Mouse (Mus musculus): ENCODE results near the gene Lpcat3.
A peak's percentile ranks its signal among the peaks of the same experiment; 100 is the strongest.

Gene Lpcat3

GRCm38 (mm10) chr6:124740211-124740887 is 77.5 kb downstream of the Lpcat3 start:
- DNase-seq, result peak; percentile 97

GRCm38 (mm10) chr6:124740888-124741761 is 78.3 kb downstream of the Lpcat3 start, which contains the start of gene Grcc10:
TSS of gene Grcc10 (minus strand) at chr6:124741374.
- DNase-seq, result peak; percentile 99

GRCm38 (mm10) chr6:124741842-124742241 is 79.0 kb downstream of the Lpcat3 start:
- no peak for DNase-seq

GRCm38 (mm10) chr6:124742839-124743514 is 80.2 kb downstream of the Lpcat3 start:
- peak; percentile 94 for DNase-seq

GRCm38 (mm10) chr6:124743647-124744046 is 80.8 kb downstream of the Lpcat3 start:
- DNase-seq, result peak; percentile 94

- DNase-seq, result no peak
These were observed 82.0 kb downstream of the Lpcat3 start for GRCm38 (mm10) chr6:124744755-124745321.

GRCm38 (mm10) chr6:124745490-124746295 is 82.9 kb downstream of the Lpcat3 start:
- DNase-seq, result peak; percentile 99

- DNase-seq, result no peak
These were observed 83.4 kb downstream of the Lpcat3 start for GRCm38 (mm10) chr6:124746296-124746605.

- DNase-seq, result peak; percentile 95
These were observed 84.1 kb downstream of the Lpcat3 start for GRCm38 (mm10) chr6:124746654-124747632.

GRCm38 (mm10) chr6:124750405-124750804 is 87.6 kb downstream of the Lpcat3 start:
- DNase-seq, result no peak

- DNase-seq, result no peak
These were observed 91.0 kb downstream of the Lpcat3 start for GRCm38 (mm10) chr6:124753861-124754260.
